Mouse (Mus musculus) heart, embryonic 13.5 days (tissue): Measurements from ENCODE around the gene Olfr692. TPM values are rescaled to one million over a fixed set of nuclear protein-coding genes. Genes with fewer than 3 reads are reported as not detected.
"Not testable (repeated sequence)": the region's sequence is repeated elsewhere in the genome, so short reads cannot be mapped to it uniquely, and the experiment has no call there.

Experiments
- ATAC-seq: fragments of 200-750 bp; cut with Nextera tagmentation; 2 replicates; pipeline ENCODE4 v1.8.0; 2017; ENCODE audit warnings: moderate TSS enrichment; ENCODE audit not compliant: insufficient number of reproducible peaks, low FRiP score, low TSS enrichment; ENCODE audit errors: extremely low read depth
- H3K27ac ChIP-seq: fragments of 300-500 bp; sonication (generic); replicated peaks from 2 replicates; pipeline ENCODE4 v1.5.1; 2015; ENCODE audit warnings: moderate library complexity, mild to moderate bottlenecking, inconsistent platforms
- H3K27me3 ChIP-seq: fragments of 300-500 bp; sonication (generic); replicated peaks from 2 replicates; pipeline ENCODE4 v1.6.1; 2015; ENCODE audit warnings: mild to moderate bottlenecking, inconsistent platforms
- H3K36me3 ChIP-seq: fragments of 300-500 bp; sonication (generic); 2 replicates; pipeline ENCODE4 v1.6.1; 2015; ENCODE audit warnings: mild to moderate bottlenecking, inconsistent platforms
- H3K4me1 ChIP-seq: fragments of 300-500 bp; sonication (generic); 2 replicates; pipeline ENCODE4 v1.6.1; 2015; ENCODE audit warnings: inconsistent platforms
- H3K4me2 ChIP-seq: fragments of 300-500 bp; sonication (generic); 2 replicates; pipeline ENCODE4 v1.6.1; 2015; ENCODE audit warnings: inconsistent platforms, mild to moderate bottlenecking, moderate library complexity
- H3K4me3 ChIP-seq: fragments of 300-500 bp; sonication (generic); 2 replicates; pipeline ENCODE4 v1.5.1; 2015; ENCODE audit warnings: moderate library complexity, mild to moderate bottlenecking, inconsistent platforms
- H3K9ac ChIP-seq: fragments of 300-500 bp; sonication (generic); 2 replicates; pipeline ENCODE4 v1.6.1; 2015; ENCODE audit warnings: inconsistent platforms, mild to moderate bottlenecking, moderate library complexity
- H3K9me3 ChIP-seq: fragments of 300-500 bp; sonication (generic); 2 replicates; pipeline ENCODE4 v1.6.1; 2016; ENCODE audit warnings: inconsistent platforms
- WGBS: fragments of 180-500 bp; shearing (Covaris S2); methylation state at CpG from one replicate; pipeline ENCODE4 v1.1.7; 2015; ENCODE audit warnings: mixed read lengths; 5-methylcytosine and 5-hydroxymethylcytosine counted together
- polyA plus RNA-seq: library from polyadenylated mRNA; unstranded; fragments of >200 nt; fragmentation: Nextera tagmentation; extraction: Ambion mirVana; gene quantifications from 2 replicates; pipeline ENCODE4 v1.2.1, GENCODE M21; 2015

The Olfr692 gene
- polyA plus RNA-seq, 1 experiment from 2014 or later = not detected

DNA sequence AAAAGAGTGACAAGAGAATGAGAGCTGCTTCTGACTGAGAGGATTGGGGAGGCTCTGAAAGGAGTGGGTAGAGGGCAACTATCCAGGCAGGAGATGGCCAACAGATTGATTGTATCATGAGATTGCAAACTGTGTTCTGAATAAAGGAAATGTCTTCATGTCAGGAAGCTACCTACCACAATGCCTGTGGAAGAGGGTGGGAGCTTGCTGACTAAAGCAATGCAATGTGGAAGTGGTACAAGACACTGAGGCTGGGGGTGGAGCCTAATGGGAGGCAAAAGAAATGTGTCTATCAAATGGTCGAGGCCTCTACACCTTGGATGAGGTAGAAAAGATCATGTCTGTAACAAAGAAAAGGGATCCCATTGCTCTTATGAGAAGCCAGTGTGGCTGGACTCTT lies 38.3 kb downstream of the Olfr692 start:
- Histone ChIP-seq H3K27me3 (no peaks in the 10 kb centered on the region), H3K4me1 (no peaks in the 10 kb centered on the region)
- 61% methylated on average over 1 of the region's 1 CpGs for WGBS

DNA sequence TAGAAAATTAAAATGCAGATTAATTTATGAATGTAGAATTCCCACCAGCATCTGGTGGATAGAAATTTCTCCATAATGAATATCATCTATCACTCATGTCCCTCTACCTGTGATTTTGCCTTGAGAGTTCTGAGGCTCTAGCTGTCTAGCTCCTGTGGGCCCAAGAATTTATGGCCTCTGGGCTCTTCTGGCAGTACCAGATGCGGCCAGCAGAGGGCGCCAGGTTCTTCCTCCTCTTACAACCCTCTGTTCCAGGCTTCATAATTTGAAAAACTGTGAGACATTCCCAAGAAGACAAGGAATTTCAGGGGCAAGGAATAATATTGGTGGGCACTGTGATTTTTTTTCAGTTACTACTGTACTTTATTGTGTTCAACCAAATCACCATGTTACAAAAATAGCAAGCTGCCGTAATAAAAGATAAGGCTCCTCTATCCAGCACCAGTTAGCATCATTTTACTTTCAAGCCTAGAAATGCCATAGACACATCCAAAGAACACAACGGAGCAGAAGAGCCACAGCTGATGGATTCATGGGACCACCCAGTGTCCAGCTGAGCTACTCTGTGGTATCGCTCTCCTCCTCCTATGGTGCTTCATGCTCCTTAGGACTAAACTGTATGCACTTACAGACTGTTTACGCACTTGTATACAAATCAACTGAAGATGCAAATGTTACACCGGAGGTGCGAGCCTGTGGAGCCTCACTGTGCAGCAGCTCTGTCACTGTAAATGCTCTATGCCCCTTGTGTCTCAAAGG lies 44.0 kb downstream of the Olfr692 start:
- H3K4me3 ChIP-seq, H3K4me1 ChIP-seq, H3K4me2 ChIP-seq, ATAC-seq, H3K27ac ChIP-seq, H3K36me3 ChIP-seq, H3K9ac ChIP-seq, H3K27me3 ChIP-seq, H3K9me3 ChIP-seq: not testable (repeated sequence)
- WGBS = 43% methylated on average over 8 of the region's 8 CpGs

More for the DNA sequence above, 38.3 kb downstream of the Olfr692 start:
- Histone ChIP-seq H3K4me2 (no peak overlapping the region), H3K27ac (no peak overlapping the region), H3K9me3 (no peaks in the 10 kb centered on the region), H3K36me3 (no peaks in the 10 kb centered on the region), H3K9ac (no peak overlapping the region), H3K4me3 (no peak overlapping the region)
- no peak for ATAC-seq

DNA sequence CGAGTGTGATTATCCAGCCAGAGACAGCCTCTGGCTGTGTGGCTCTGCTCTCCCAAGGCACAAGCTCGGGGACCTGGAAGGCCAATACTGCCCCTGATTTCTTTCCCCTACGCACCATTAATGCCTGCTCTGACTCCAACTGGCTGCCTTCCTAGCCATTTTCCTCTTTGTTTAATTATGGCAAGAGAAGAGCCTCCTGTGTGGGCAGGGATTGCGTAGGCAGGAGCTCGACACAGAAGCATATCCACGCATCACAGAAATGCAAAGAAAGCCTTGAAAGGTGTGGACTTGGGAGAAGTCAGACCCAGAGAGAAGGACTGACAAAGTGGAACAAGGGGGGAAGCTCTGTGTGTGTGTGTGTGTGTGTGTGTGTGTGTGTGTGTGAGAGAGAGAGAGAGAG lies 46.4 kb downstream of the Olfr692 start:
- Histone ChIP-seq H3K4me2 (no peak overlapping the region), H3K9ac (no peak overlapping the region), H3K27me3 (0 out of 2 replicates have a peak, but pooled peaks cover 6% of the 10 kb centered on the region), H3K36me3 (no peaks in the 10 kb centered on the region), H3K4me1 (no peaks in the 10 kb centered on the region), H3K9me3 (no peaks in the 10 kb centered on the region), H3K27ac (no peak overlapping the region), H3K4me3 (no peak overlapping the region)
- WGBS = 53% methylated on average over 6 of the region's 6 CpGs
- no peak for ATAC-seq

DNA sequence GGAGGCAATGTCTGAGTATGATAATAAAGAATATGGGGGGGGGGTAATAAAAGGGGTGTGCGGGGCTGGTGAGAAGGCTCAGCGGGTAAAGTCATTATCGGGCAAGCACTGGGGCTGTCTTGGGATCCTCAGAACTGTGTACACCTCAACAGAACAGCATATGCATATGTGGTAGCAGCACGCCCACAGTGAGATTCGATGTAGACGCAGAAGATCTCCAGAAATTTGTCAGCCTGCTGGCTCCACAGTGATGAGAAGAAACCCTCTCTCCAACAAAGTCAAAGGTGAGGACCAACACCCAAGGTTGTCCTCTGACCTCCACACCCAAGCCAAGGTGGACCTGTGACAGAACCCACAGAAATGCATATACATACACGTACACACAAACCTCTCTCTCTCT lies 48.5 kb downstream of the Olfr692 start:
- Histone ChIP-seq H3K27ac (no peak overlapping the region), H3K4me3 (no peak overlapping the region), H3K4me1 (peaks cover 5% of the 10 kb centered on the region), H3K36me3 (no peaks in the 10 kb centered on the region), H3K9ac (no peak overlapping the region), H3K4me2 (no peak overlapping the region), H3K27me3 (0 out of 2 replicates have a peak, but pooled peaks cover 6% of the 10 kb centered on the region), H3K9me3 (no peaks in the 10 kb centered on the region)
- ATAC-seq = no peak
- WGBS = 78% methylated on average over 7 of the region's 7 CpGs

DNA sequence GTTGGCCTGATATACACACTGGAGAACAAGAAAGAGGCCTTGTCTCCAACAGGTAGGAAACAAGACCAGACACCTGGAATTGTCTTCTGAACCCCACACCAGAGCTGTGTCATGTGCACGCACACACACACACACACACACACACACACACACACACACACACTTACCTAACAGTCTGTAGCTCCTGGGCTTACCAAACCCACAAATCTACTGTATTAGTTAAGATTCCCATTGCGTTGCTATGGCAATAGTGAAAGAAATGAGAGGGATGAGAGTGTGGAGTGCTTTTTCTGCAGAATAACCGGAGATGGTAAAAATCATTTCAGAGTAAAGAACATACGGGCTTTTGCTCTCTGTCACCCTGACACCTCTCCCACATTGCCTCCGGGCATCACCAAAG lies 50.1 kb downstream of the Olfr692 start:
- no peak overlapping the region for H3K9ac ChIP-seq
- no peaks in the 10 kb centered on the region for H3K36me3 ChIP-seq
- H3K4me3 ChIP-seq = no peak overlapping the region
- peaks cover 5% of the 10 kb centered on the region for H3K4me1 ChIP-seq
- 77% methylated on average over 5 of the region's 5 CpGs for WGBS
- H3K9me3 ChIP-seq = no peaks in the 10 kb centered on the region
- H3K27ac ChIP-seq = no peak overlapping the region
- H3K4me2 ChIP-seq = no peak overlapping the region
- no peak for ATAC-seq
- H3K27me3 ChIP-seq = peaks cover 11% of the 10 kb centered on the region; the same call in 1 of the 2 replicates

Other genes with a start within 250 kb of the Olfr692 start
- not detected in 2 replicates for gene Olfr683, start 221.2 kb upstream of the Olfr692 start, polyA plus RNA-seq
- gene Olfr684, start 204.6 kb upstream of the Olfr692 start, polyA plus RNA-seq = not detected in 2 replicates
- not detected in 2 replicates for gene Olfr685, start 182.2 kb upstream of the Olfr692 start, polyA plus RNA-seq
- gene Olfr686, start 160.7 kb upstream of the Olfr692 start, polyA plus RNA-seq = not detected in 2 replicates
- not detected in 2 replicates for gene Olfr688, start 80.1 kb upstream of the Olfr692 start, polyA plus RNA-seq
- gene Olfr689, start 57.1 kb upstream of the Olfr692 start, polyA plus RNA-seq = not detected in 2 replicates
- not detected in 2 replicates for gene Olfr690, start 34.1 kb upstream of the Olfr692 start, polyA plus RNA-seq
- not detected in 2 replicates for gene Olfr691, start 26.0 kb upstream of the Olfr692 start, polyA plus RNA-seq
- not detected in 2 replicates for gene Gm5901, start 6.8 kb downstream of the Olfr692 start, polyA plus RNA-seq
- 28.9 and 29.6 TPM in 2 replicates for gene Fam160a2, start 31.8 kb downstream of the Olfr692 start, polyA plus RNA-seq
- not detected in 2 replicates for gene Cnga4, start 36.3 kb downstream of the Olfr692 start, polyA plus RNA-seq
- 0.11 and 0.18 TPM in 2 replicates for gene Cckbr, start 57.5 kb downstream of the Olfr692 start, polyA plus RNA-seq
- gene Cavin3, start 114.1 kb downstream of the Olfr692 start, polyA plus RNA-seq = 74.7 and 80.5 TPM in 2 replicates
- gene Smpd1, start 186.1 kb downstream of the Olfr692 start, polyA plus RNA-seq = 50.0 and 55.7 TPM in 2 replicates
- 45.6 and 48.3 TPM in 2 replicates for gene Apbb1, start 213.4 kb downstream of the Olfr692 start, polyA plus RNA-seq
- 0.72 and 5.2 TPM in 2 replicates for gene Hpx, start 231.9 kb downstream of the Olfr692 start, polyA plus RNA-seq